Mouse (Mus musculus) myocyte (in vitro differentiated cells): ENCODE data around the gene Tyw5.

ENCODE experiments used
- CEBPB ChIP-seq: IDR thresholded peaks from 2 replicates; pipeline ENCODE4 v1.6.1; 2011; ENCODE audit warnings: mild to moderate bottlenecking, moderate library complexity; ENCODE audit not compliant: poor library complexity, insufficient read depth, severe bottlenecking
- E2F4 ChIP-seq: IDR thresholded peaks from one replicate; pipeline ENCODE4 v1.6.1; 2011; ENCODE audit warnings: mild to moderate bottlenecking, control low read depth, moderate library complexity; ENCODE audit not compliant: insufficient read depth
- MAX ChIP-seq: IDR thresholded peaks from one replicate; pipeline ENCODE4 v1.6.1; 2011; ENCODE audit warnings: low read depth, mild to moderate bottlenecking, control low read depth
- MYOD1 ChIP-seq, 3 experiments: IDR thresholded peaks; one replicate each; pipeline ENCODE4 v1.6.1; 2011; ENCODE audit warnings: control low read depth in 2 of 3, low read depth in 2 of 3, mild to moderate bottlenecking in 2 of 3, moderate library complexity in 1 of 3; ENCODE audit not compliant: insufficient read length in 2 of 3, control insufficient read depth in 1 of 3
- MYOG ChIP-seq, 3 experiments: IDR thresholded peaks; one replicate each; pipeline ENCODE4 v1.6.1; 2011; ENCODE audit warnings: control low read depth in 2 of 3, low read depth in 2 of 3, mild to moderate bottlenecking in 2 of 3; ENCODE audit not compliant: insufficient read length in 2 of 3, control insufficient read depth in 1 of 3, insufficient read depth in 1 of 3
- POLR2A ChIP-seq: IDR thresholded peaks from one replicate; pipeline ENCODE4 v1.6.1; 2011; ENCODE audit warnings: low read depth, mild to moderate bottlenecking, control low read depth, moderate library complexity; ENCODE audit not compliant: insufficient read length
- USF1 ChIP-seq: IDR thresholded peaks from one replicate; pipeline ENCODE4 v1.6.1; 2011; ENCODE audit warnings: low read depth, mild to moderate bottlenecking, control low read depth, moderate library complexity

DNA sequence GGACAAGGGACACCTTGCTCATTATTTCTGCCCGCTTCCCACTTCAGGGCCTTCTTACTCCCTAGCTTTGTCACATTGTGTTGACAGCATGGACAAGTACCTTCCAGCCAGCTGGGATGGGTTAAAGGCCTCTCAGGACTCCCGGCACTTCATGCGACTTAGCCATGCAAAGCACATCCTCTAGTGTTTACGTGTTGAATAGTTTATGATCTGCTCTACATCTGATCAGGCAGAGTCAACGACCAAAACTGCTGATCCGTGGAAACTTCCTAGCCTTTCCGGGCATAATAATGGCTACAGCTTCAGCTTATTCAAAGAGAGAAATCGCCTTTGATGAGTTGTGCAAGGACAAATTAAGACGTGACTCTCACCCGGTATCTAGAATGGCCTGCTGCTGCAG lies 38.8 kb upstream of the Tyw5 start:
- no peak for TF ChIP-seq MAX
- TF ChIP-seq POLR2A: no peak
- no peak for TF ChIP-seq USF1
- no peak for TF ChIP-seq E2F4
- no peak for TF ChIP-seq CEBPB
- TF ChIP-seq MYOG (IDR thresholded peaks at IDR 0.05; ENCODE audit: control insufficient read depth in 1 of 3, insufficient read depth in 1 of 3, insufficient read length in 2 of 3, low read depth in 2 of 3): no peak
- no peak for TF ChIP-seq MYOD1 (IDR thresholded peaks at IDR 0.05; ENCODE audit: control insufficient read depth in 1 of 3, insufficient read length in 2 of 3, low read depth in 2 of 3)
